Mouse (Mus musculus): ENCODE data around the gene Fbln5.

The Fbln5 gene

GRCm38 (mm10) chr12:101807400-101807799, 11.5 kb downstream of the Fbln5 start:
- DNase-seq: no peak

GRCm38 (mm10) chr12:101802445-101802844, 16.4 kb downstream of the Fbln5 start:
- no peak for DNase-seq

GRCm38 (mm10) chr12:101801744-101802143, 17.1 kb downstream of the Fbln5 start:
- DNase-seq: no peak

- DNase-seq: no peak
These were observed 17.8 kb downstream of the Fbln5 start for GRCm38 (mm10) chr12:101801051-101801450.

- DNase-seq: no peak
These were observed 20.5 kb downstream of the Fbln5 start for GRCm38 (mm10) chr12:101798189-101798922.

- no peak for DNase-seq
These were observed 24.4 kb downstream of the Fbln5 start for GRCm38 (mm10) chr12:101794458-101794857.

GRCm38 (mm10) chr12:101793221-101793621, 25.6 kb downstream of the Fbln5 start:
- DNase-seq: no peak

GRCm38 (mm10) chr12:101792684-101793083, 26.2 kb downstream of the Fbln5 start:
- DNase-seq: no peak

GRCm38 (mm10) chr12:101789767-101790166, 29.1 kb downstream of the Fbln5 start:
- no peak for DNase-seq

- no peak for DNase-seq
These were observed 29.6 kb downstream of the Fbln5 start for GRCm38 (mm10) chr12:101789250-101789649.

GRCm38 (mm10) chr12:101782787-101783186, 36.1 kb downstream of the Fbln5 start:
- no peak for DNase-seq

GRCm38 (mm10) chr12:101780915-101781314, 37.9 kb downstream of the Fbln5 start:
- no peak for DNase-seq

- DNase-seq: no peak
These were observed 41.1 kb downstream of the Fbln5 start for GRCm38 (mm10) chr12:101777613-101778325.

- no peak for DNase-seq
These were observed 42.5 kb downstream of the Fbln5 start for GRCm38 (mm10) chr12:101776383-101776782.

- DNase-seq: no peak
These were observed 44.7 kb downstream of the Fbln5 start for GRCm38 (mm10) chr12:101774116-101774515.

GRCm38 (mm10) chr12:101772962-101773361, 45.9 kb downstream of the Fbln5 start:
- DNase-seq: no peak

GRCm38 (mm10) chr12:101770283-101771015, 48.4 kb downstream of the Fbln5 start:
- DNase-seq: no peak

GRCm38 (mm10) chr12:101767306-101768053, 51.4 kb downstream of the Fbln5 start:
- no peak for DNase-seq

- DNase-seq: no peak
These were observed 52.5 kb downstream of the Fbln5 start for GRCm38 (mm10) chr12:101766228-101766852.

- no peak for DNase-seq
These were observed 54.0 kb downstream of the Fbln5 start for GRCm38 (mm10) chr12:101764870-101765269.

- DNase-seq: no peak
These were observed 55.8 kb downstream of the Fbln5 start for GRCm38 (mm10) chr12:101763065-101763464.

GRCm38 (mm10) chr12:101762054-101762453, 56.8 kb downstream of the Fbln5 start:
- no peak for DNase-seq
